Mouse (Mus musculus) intestine, postnatal 0 days (tissue): ENCODE data around the gene Abca2. TPM values are rescaled to one million over a fixed set of nuclear protein-coding genes. Genes with fewer than 3 reads are reported as not detected.

Experiments used
- ATAC-seq: fragments of 200-750 bp; cut with Nextera tagmentation; 2 replicates; pipeline ENCODE4 v1.8.0; 2017; ENCODE audit warnings: mild to moderate bottlenecking, moderate TSS enrichment, moderate library complexity
- H3K27ac ChIP-seq: fragments of 300-500 bp; sonication (generic); 2 replicates; pipeline ENCODE4 v1.5.1; 2014; ENCODE audit warnings: mild to moderate bottlenecking, low read depth, low read length, moderate library complexity
- H3K27me3 ChIP-seq: fragments of 300-500 bp; sonication (generic); replicated peaks from 2 replicates; pipeline ENCODE4 v1.6.1; 2014; ENCODE audit warnings: low read length, mixed read lengths; ENCODE audit not compliant: control insufficient read depth, insufficient read depth
- H3K36me3 ChIP-seq: fragments of 300-500 bp; sonication (generic); 2 replicates; pipeline ENCODE4 v1.6.1; 2014; ENCODE audit warnings: mild to moderate bottlenecking, moderate library complexity; ENCODE audit not compliant: control insufficient read depth, insufficient read depth
- H3K4me1 ChIP-seq: fragments of 300-500 bp; sonication (generic); replicated peaks from 2 replicates; pipeline ENCODE4 v1.6.1; 2014; ENCODE audit warnings: antibody characterized with exemption, low read length, mixed read lengths; ENCODE audit not compliant: control insufficient read depth, insufficient read depth
- H3K4me2 ChIP-seq: fragments of 300-500 bp; sonication (generic); replicated peaks from 2 replicates; pipeline ENCODE4 v1.6.1; 2014; ENCODE audit warnings: low read depth, mild to moderate bottlenecking, moderate library complexity
- H3K4me3 ChIP-seq: fragments of 300-500 bp; sonication (generic); 2 replicates; pipeline ENCODE4 v1.5.1; 2014; ENCODE audit warnings: low read depth, low read length
- H3K9ac ChIP-seq: fragments of 300-500 bp; sonication (generic); 2 replicates; pipeline ENCODE4 v1.6.1; 2014; ENCODE audit warnings: mild to moderate bottlenecking, low read depth, low read length
- H3K9me3 ChIP-seq: fragments of 300-500 bp; sonication (generic); 2 replicates; pipeline ENCODE4 v1.6.1; 2016; ENCODE audit warnings: mixed run types; ENCODE audit not compliant: control insufficient read depth
- CTCF ChIP-seq: sonication (generic); IDR thresholded peaks from 2 replicates; pipeline ENCODE4 v1.5.1; 2016; ENCODE audit warnings: low read depth, mild to moderate bottlenecking, control low read depth, antibody characterized with exemption, moderate library complexity
- WGBS: fragments of 180-500 bp; shearing (Covaris S2); extraction: QIAGEN DNeasy Blood & Tissue Kit; methylation state at CpG from one replicate; pipeline ENCODE4 v1.1.7; 2014; 5-methylcytosine and 5-hydroxymethylcytosine counted together
- polyA plus RNA-seq: library from polyadenylated mRNA; unstranded; fragments of >200 nt; fragmentation: Nextera tagmentation; extraction: Ambion mirVana; gene quantifications from 2 replicates; pipeline ENCODE4 v1.2.1, GENCODE M21; 2015

Abca2 gene
- polyA plus RNA-seq, 1 experiment from 2014 or later, result 1.1 TPM

DNA sequence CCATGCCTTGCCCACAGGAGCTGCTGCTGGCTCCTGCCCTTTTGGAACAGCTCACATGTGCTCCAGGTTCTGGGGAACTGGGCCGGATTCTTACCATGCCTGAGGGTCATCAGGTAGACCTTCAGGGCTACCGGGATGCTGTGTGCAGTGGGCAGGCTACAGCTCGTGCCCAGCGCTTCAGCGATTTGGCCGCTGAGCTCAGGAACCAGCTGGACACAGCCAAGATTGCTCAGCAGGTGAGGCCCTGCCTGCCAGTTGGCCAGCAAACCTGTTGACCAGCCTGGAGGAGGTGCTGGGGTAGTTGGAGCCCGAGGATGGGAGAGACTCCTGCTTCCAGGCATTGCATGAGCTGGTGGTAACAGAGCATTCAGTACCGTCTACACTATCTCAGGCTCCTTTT, 5.8 kb downstream of the Abca2 start:
- Histone ChIP-seq H3K9ac (no peak overlapping the region), H3K27me3 (no peaks in the 10 kb centered on the region), H3K36me3 (no peaks in the 10 kb centered on the region; the same call in 1 of the 2 replicates), H3K4me3 (no peak overlapping the region), H3K4me1 (no peaks in the 10 kb centered on the region), H3K9me3 (no peaks in the 10 kb centered on the region), H3K27ac (no peak overlapping the region), H3K4me2 (no peak overlapping the region)
- ATAC-seq, result no peak
- no peak for TF ChIP-seq CTCF
- 78% methylated on average over 8 of the region's 8 CpGs for WGBS

DNA sequence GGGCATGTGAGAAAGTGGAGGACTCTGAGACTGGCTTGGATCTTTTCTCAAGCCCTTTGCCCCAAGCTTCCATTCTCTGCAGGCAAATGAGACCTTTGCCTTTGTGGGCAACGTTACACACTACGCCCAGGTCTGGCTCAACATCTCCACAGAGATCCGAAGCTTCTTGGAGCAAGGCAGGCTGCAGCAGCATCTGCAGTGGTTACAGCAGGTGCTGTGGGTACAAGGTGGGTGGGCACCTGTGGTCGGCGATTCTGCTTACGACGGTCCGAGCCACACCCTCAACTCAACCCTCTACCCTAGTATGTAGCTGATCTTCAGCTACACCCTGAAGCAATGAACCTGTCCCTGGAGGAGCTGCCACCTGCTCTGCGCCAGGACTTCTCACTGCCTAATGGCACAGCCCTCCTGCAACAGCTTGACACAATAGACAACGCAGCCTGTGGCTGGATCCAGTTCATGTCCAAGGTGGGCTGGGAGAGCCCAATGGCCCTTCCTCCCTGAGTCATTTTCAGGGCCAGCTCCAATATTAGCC, 7.8 kb downstream of the Abca2 start:
- Histone ChIP-seq H3K4me2 (no peak overlapping the region), H3K27me3 (no peaks in the 10 kb centered on the region), H3K4me1 (no peaks in the 10 kb centered on the region), H3K27ac (no peak overlapping the region), H3K9ac (no peak overlapping the region), H3K9me3 (no peaks in the 10 kb centered on the region), H3K4me3 (no peak overlapping the region), H3K36me3 (no peaks in the 10 kb centered on the region; the same call in 1 of the 2 replicates)
- no peak for TF ChIP-seq CTCF
- WGBS, result 80% methylated on average over 10 of the region's 10 CpGs
- ATAC-seq, result no peak

DNA sequence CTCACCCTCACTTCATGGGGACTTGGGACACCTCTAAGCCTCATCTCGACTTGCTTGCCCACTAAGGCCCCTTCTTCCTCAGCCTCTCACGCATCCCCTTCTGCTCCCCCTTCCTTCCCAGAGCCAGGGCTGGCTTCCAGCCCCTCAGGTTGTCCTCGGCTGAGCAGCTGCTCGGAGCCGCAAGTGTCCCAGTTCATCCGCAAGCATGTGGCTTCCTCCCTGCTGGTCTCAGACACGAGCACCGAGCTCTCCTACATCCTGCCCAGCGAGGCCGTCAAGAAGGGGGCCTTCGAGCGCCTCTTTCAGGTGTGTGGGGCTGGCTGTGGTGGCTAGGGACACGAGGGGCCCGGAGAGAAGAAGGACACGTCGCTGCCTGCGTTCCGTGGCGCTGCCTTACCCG, 12.6 kb downstream of the Abca2 start:
- no peak overlapping the region for H3K4me3 ChIP-seq
- WGBS, result 85% methylated on average over 20 of the region's 20 CpGs
- no peaks in the 10 kb centered on the region for H3K27me3 ChIP-seq
- H3K4me2 ChIP-seq, result no peak overlapping the region
- ATAC-seq, result no peak
- H3K9me3 ChIP-seq, result no peaks in the 10 kb centered on the region
- no peak overlapping the region for H3K9ac ChIP-seq
- H3K4me1 ChIP-seq, result no peaks in the 10 kb centered on the region
- H3K27ac ChIP-seq, result no peak overlapping the region
- no peaks in the 10 kb centered on the region; the same call in 1 of the 2 replicates for H3K36me3 ChIP-seq
- TF ChIP-seq CTCF, result no peak

DNA sequence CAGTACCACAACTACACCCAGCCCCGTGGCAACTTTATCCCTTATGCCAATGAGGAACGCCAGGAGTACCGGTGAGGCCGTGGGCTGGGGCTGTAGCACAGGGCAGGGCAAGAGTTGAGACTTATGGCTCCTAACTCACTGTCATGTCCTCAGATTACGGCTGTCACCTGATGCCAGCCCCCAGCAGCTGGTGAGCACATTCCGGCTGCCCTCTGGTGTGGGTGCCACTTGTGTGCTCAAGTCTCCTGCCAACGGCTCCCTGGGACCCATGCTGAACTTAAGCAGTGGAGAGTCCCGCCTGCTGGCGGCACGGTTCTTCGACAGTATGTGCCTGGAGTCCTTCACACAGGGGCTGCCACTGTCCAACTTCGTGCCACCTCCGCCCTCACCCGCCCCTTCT, 14.2 kb downstream of the Abca2 start:
- H3K36me3 ChIP-seq, result no peaks in the 10 kb centered on the region; the same call in 1 of the 2 replicates

DNA sequence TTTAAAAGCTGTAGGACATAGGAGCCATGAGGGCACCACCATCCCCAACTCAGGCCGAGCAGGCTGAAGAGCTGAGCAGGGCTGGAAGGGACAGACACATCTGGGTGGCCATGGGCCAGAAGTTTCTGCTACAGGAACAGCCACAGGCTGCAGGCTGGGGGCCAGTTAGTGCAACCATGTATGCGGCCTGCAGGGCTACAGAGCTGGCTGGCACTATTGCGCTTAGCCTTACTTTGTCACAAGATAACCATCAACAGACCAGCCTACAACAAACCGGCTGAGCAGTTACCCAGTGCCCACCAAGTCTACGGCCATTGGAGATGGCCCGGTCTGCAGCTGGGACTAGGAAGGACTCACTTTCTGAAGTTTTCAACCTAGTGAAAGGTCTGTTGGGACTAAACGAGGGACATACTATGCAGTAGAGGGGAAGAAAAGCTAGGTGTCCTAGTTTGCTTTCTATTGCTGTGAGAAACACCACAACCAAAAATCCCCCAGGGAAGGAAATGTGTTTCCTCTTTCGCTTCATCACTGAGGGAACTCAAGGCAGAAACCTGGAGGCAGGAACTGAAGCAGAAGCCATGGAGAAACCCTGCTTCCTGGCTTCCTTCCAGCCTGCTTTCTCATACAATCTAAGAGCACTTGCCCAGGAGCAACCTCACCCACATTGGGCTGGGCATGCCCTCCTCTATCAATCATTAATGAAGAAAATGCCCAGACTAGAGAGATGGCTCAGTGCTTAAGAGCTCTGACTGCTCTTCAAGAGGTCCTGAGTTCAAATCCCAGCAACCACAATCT, 22.5 kb downstream of the Abca2 start:
- ATAC-seq, result no peak; the same call in 1 of the 2 replicates
- Histone ChIP-seq H3K4me3 (no peak overlapping the region), H3K9ac (no peak overlapping the region), H3K9me3 (no peaks in the 10 kb centered on the region), H3K27ac (no peak overlapping the region), H3K27me3 (no peaks in the 10 kb centered on the region), H3K4me1 (no peaks in the 10 kb centered on the region), H3K4me2 (no peak overlapping the region), H3K36me3 (no peaks in the 10 kb centered on the region)
- TF ChIP-seq CTCF, result no peak
- 78% methylated on average over 8 of the region's 8 CpGs for WGBS

More for the DNA sequence above, 14.2 kb downstream of the Abca2 start:
- no peak for ATAC-seq
- TF ChIP-seq CTCF, result no peak
- Histone ChIP-seq H3K27me3 (no peaks in the 10 kb centered on the region), H3K27ac (no peak overlapping the region), H3K9me3 (no peaks in the 10 kb centered on the region), H3K4me2 (no peak overlapping the region), H3K4me1 (no peaks in the 10 kb centered on the region), H3K4me3 (no peak overlapping the region), H3K9ac (no peak overlapping the region)
- WGBS, result 91% methylated on average over 14 of the region's 14 CpGs

DNA sequence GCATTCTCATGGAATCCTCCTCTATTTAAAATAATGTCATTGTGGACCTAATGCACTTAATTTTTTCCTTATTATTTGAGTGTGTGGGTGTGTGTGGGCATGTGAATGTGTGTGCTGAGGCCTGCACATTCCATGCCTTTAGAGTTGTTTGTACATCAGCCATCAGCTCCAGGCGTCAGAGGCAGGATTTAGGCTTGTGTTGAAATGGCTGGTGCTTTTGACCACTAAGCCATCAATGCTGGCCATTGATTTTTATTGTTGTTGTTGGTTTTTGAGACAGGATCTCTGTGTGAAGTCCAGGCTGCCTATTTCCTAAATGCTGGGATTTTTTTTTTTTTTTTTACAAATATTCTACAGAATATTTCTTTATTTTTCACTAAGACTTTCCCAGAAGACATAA, 24.4 kb downstream of the Abca2 start:
- Histone ChIP-seq H3K4me1 (no peaks in the 10 kb centered on the region; the same call in 1 of the 2 replicates), H3K27me3 (no peaks in the 10 kb centered on the region), H3K9ac (no peak overlapping the region), H3K9me3 (no peaks in the 10 kb centered on the region), H3K27ac (no peak overlapping the region), H3K36me3 (no peaks in the 10 kb centered on the region), H3K4me3 (no peak overlapping the region), H3K4me2 (no peak overlapping the region)
- TF ChIP-seq CTCF, result no peak
- no peak for ATAC-seq
- WGBS, result 54% methylated on average over 1 of the region's 1 CpGs
